Mouse (Mus musculus): ENCODE results near the gene Mxd4. TPM values are rescaled to one million over a fixed set of nuclear protein-coding genes. Genes with fewer than 3 reads are reported as not detected.

The Mxd4 gene
- polyA plus RNA-seq (2015; fragmentation: Nextera tagmentation; extraction: Ambion mirVana), result 26.6 and 32.2 TPM in 2 replicates

- H3K27ac ChIP-seq (ENCODE audit: low read length), result peak within 1 kb of the TSS; percentile 95
- H3K9ac ChIP-seq (ENCODE audit: low read length), result peak within 1 kb of the TSS; percentile 84
- peak within 1 kb of the TSS; percentile 83 for H3K4me2 ChIP-seq (ENCODE audit: low read depth, low read length)
- H3K36me3 ChIP-seq (ENCODE audit: control insufficient read depth, insufficient read depth), result no peaks in the 10 kb centered on the region
- WGBS, result under 1% methylated on average over 60 of the region's 60 CpGs
- H3K27me3 ChIP-seq (ENCODE audit: control insufficient read depth, insufficient read depth, low read length), result no peaks in the 10 kb centered on the region
- H3K4me3 ChIP-seq (ENCODE audit: low read length), result peak within 1 kb of the TSS; percentile 75
- no peaks in the 10 kb centered on the region for H3K9me3 ChIP-seq (replicated peaks; ENCODE audit: control insufficient read depth, low read length)
- peaks cover 57% of the 10 kb centered on the region for H3K4me1 ChIP-seq (ENCODE audit: control insufficient read depth, insufficient read depth, low read length)
- ATAC-seq (replicated peaks; ENCODE audit: extremely low read depth, insufficient read depth, low FRiP score), result peak; percentile 95
Observed at GRCm38 (mm10) chr5:34187601-34188316, at the start of gene Mxd4. TSS of gene Mxd4 (minus strand) at chr5:34187720.

GRCm38 (mm10) chr5:34235898-34236420 is 48.4 kb upstream of the Mxd4 start:
- Histone ChIP-seq H3K27ac (ENCODE audit: low read length) (no peak overlapping the region), H3K9me3 (replicated peaks; ENCODE audit: control insufficient read depth, low read length) (no peaks in the 10 kb centered on the region), H3K4me3 (ENCODE audit: low read length) (no peak overlapping the region), H3K4me2 (ENCODE audit: low read depth, low read length) (no peak overlapping the region), H3K4me1 (ENCODE audit: control insufficient read depth, insufficient read depth, low read length) (no peaks in the 10 kb centered on the region; the same call in 1 of the 2 replicates), H3K27me3 (ENCODE audit: control insufficient read depth, insufficient read depth, low read length) (no peaks in the 10 kb centered on the region), H3K9ac (ENCODE audit: low read length) (no peak overlapping the region), H3K36me3 (ENCODE audit: control insufficient read depth, insufficient read depth) (no peaks in the 10 kb centered on the region)
- 54% methylated on average over 10 of the region's 10 CpGs for WGBS
- no peak for ATAC-seq (replicated peaks; ENCODE audit: extremely low read depth, insufficient read depth, low FRiP score)

GRCm38 (mm10) chr5:34235056-34235455 is 47.5 kb upstream of the Mxd4 start:
- ATAC-seq (replicated peaks; ENCODE audit: extremely low read depth, insufficient read depth, low FRiP score), result no peak
- Histone ChIP-seq H3K4me2 (ENCODE audit: low read depth, low read length) (no peak overlapping the region), H3K4me1 (ENCODE audit: control insufficient read depth, insufficient read depth, low read length) (peaks cover 4% of the 10 kb centered on the region), H3K9ac (ENCODE audit: low read length) (no peak overlapping the region), H3K27ac (ENCODE audit: low read length) (no peak overlapping the region), H3K4me3 (ENCODE audit: low read length) (no peak overlapping the region), H3K36me3 (ENCODE audit: control insufficient read depth, insufficient read depth) (no peaks in the 10 kb centered on the region), H3K27me3 (ENCODE audit: control insufficient read depth, insufficient read depth, low read length) (no peaks in the 10 kb centered on the region), H3K9me3 (replicated peaks; ENCODE audit: control insufficient read depth, low read length) (no peaks in the 10 kb centered on the region)
- 64% methylated on average over 4 of the region's 4 CpGs for WGBS

- H3K27me3 ChIP-seq (ENCODE audit: control insufficient read depth, insufficient read depth, low read length), result no peaks in the 10 kb centered on the region
- no peak overlapping the region for H3K9ac ChIP-seq (ENCODE audit: low read length)
- H3K36me3 ChIP-seq (ENCODE audit: control insufficient read depth, insufficient read depth), result no peaks in the 10 kb centered on the region
- peaks cover 7% of the 10 kb centered on the region for H3K4me1 ChIP-seq (ENCODE audit: control insufficient read depth, insufficient read depth, low read length)
- no peak overlapping the region for H3K4me2 ChIP-seq (ENCODE audit: low read depth, low read length)
- peak overlapping the region; percentile 17; the same call in 1 of the 2 replicates for H3K27ac ChIP-seq (ENCODE audit: low read length)
- H3K4me3 ChIP-seq (ENCODE audit: low read length), result no peak overlapping the region
- no peaks in the 10 kb centered on the region for H3K9me3 ChIP-seq (replicated peaks; ENCODE audit: control insufficient read depth, low read length)
- 85% methylated on average over 6 of the region's 6 CpGs for WGBS
- no peak for ATAC-seq (replicated peaks; ENCODE audit: extremely low read depth, insufficient read depth, low FRiP score)
Observed at GRCm38 (mm10) chr5:34233221-34233515, 45.6 kb upstream of the Mxd4 start.

- H3K4me3 ChIP-seq (ENCODE audit: low read length), result no peak overlapping the region
- 68% methylated on average over 8 of the region's 8 CpGs for WGBS
- H3K4me1 ChIP-seq (ENCODE audit: control insufficient read depth, insufficient read depth, low read length), result peaks cover 7% of the 10 kb centered on the region
- no peaks in the 10 kb centered on the region for H3K27me3 ChIP-seq (ENCODE audit: control insufficient read depth, insufficient read depth, low read length)
- H3K4me2 ChIP-seq (ENCODE audit: low read depth, low read length), result 0 out of 2 replicates have a peak overlapping the region, but pooled peaks have one; percentile 10
- H3K9me3 ChIP-seq (replicated peaks; ENCODE audit: control insufficient read depth, low read length), result no peaks in the 10 kb centered on the region
- ATAC-seq (replicated peaks; ENCODE audit: extremely low read depth, insufficient read depth, low FRiP score), result no peak
- no peaks in the 10 kb centered on the region for H3K36me3 ChIP-seq (ENCODE audit: control insufficient read depth, insufficient read depth)
- H3K9ac ChIP-seq (ENCODE audit: low read length), result no peak overlapping the region
- peak overlapping the region; percentile 17; the same call in 1 of the 2 replicates for H3K27ac ChIP-seq (ENCODE audit: low read length)
Observed at GRCm38 (mm10) chr5:34232481-34233220, 45.1 kb upstream of the Mxd4 start.

- H3K4me3 ChIP-seq (ENCODE audit: low read length), result no peak overlapping the region
- no peak for ATAC-seq (replicated peaks; ENCODE audit: extremely low read depth, insufficient read depth, low FRiP score)
- no peak overlapping the region for H3K9ac ChIP-seq (ENCODE audit: low read length)
- H3K36me3 ChIP-seq (ENCODE audit: control insufficient read depth, insufficient read depth), result no peaks in the 10 kb centered on the region
- H3K27ac ChIP-seq (ENCODE audit: low read length), result peak overlapping the region; percentile 17; the same call in 1 of the 2 replicates
- H3K27me3 ChIP-seq (ENCODE audit: control insufficient read depth, insufficient read depth, low read length), result no peaks in the 10 kb centered on the region
- H3K4me2 ChIP-seq (ENCODE audit: low read depth, low read length), result 0 out of 2 replicates have a peak overlapping the region, but pooled peaks have one; percentile 10
- H3K4me1 ChIP-seq (ENCODE audit: control insufficient read depth, insufficient read depth, low read length), result peaks cover 7% of the 10 kb centered on the region
- no peaks in the 10 kb centered on the region for H3K9me3 ChIP-seq (replicated peaks; ENCODE audit: control insufficient read depth, low read length)
- 83% methylated on average over 6 of the region's 6 CpGs for WGBS
Observed at GRCm38 (mm10) chr5:34231901-34232300, 44.4 kb upstream of the Mxd4 start.

GRCm38 (mm10) chr5:34230599-34231485 is 43.3 kb upstream of the Mxd4 start:
- Histone ChIP-seq H3K4me2 (ENCODE audit: low read depth, low read length) (peak overlapping the region; percentile 5; the same call in 1 of the 2 replicates), H3K27ac (ENCODE audit: low read length) (peak overlapping the region; percentile 30; the same call in 1 of the 2 replicates), H3K4me1 (ENCODE audit: control insufficient read depth, insufficient read depth, low read length) (peaks cover 7% of the 10 kb centered on the region), H3K4me3 (ENCODE audit: low read length) (no peak overlapping the region), H3K27me3 (ENCODE audit: control insufficient read depth, insufficient read depth, low read length) (peaks cover 4% of the 10 kb centered on the region; the same call in 1 of the 2 replicates), H3K9me3 (replicated peaks; ENCODE audit: control insufficient read depth, low read length) (no peaks in the 10 kb centered on the region), H3K36me3 (ENCODE audit: control insufficient read depth, insufficient read depth) (no peaks in the 10 kb centered on the region), H3K9ac (ENCODE audit: low read length) (no peak overlapping the region)
- 63% methylated on average over 9 of the region's 9 CpGs for whole genome bisulfite sequencing
- ATAC-seq (replicated peaks; ENCODE audit: extremely low read depth, insufficient read depth, low FRiP score), result no peak

GRCm38 (mm10) chr5:34229503-34229902 is 42.0 kb upstream of the Mxd4 start:
- peaks cover 4% of the 10 kb centered on the region; the same call in 1 of the 2 replicates for H3K27me3 ChIP-seq (ENCODE audit: control insufficient read depth, insufficient read depth, low read length)
- H3K4me3 ChIP-seq (ENCODE audit: low read length), result no peak overlapping the region
- no peak for ATAC-seq (replicated peaks; ENCODE audit: extremely low read depth, insufficient read depth, low FRiP score)
- WGBS, result 94% methylated on average over 5 of the region's 5 CpGs
- H3K9me3 ChIP-seq (replicated peaks; ENCODE audit: control insufficient read depth, low read length), result no peaks in the 10 kb centered on the region
- H3K27ac ChIP-seq (ENCODE audit: low read length), result no peak overlapping the region
- no peak overlapping the region for H3K9ac ChIP-seq (ENCODE audit: low read length)
- H3K36me3 ChIP-seq (ENCODE audit: control insufficient read depth, insufficient read depth), result no peaks in the 10 kb centered on the region
- H3K4me2 ChIP-seq (ENCODE audit: low read depth, low read length), result no peak overlapping the region
- H3K4me1 ChIP-seq (ENCODE audit: control insufficient read depth, insufficient read depth, low read length), result peaks cover 7% of the 10 kb centered on the region
